Mouse (Mus musculus): Measurements from ENCODE around the gene Slc27a5. TPM values are rescaled to one million over a fixed set of nuclear protein-coding genes. Genes with fewer than 3 reads are reported as not detected.

Gene Slc27a5
- polyA plus RNA-seq, 1 experiment from 2014 or later: 26.5 TPM

- no peak overlapping the region for H3K4me2 ChIP-seq (ENCODE audit: low read depth, low read length)
- H3K27me3 ChIP-seq (ENCODE audit: control insufficient read depth, insufficient read depth, low read depth, low read length): no peaks in the 10 kb centered on the region
- no peaks in the 10 kb centered on the region for H3K9me3 ChIP-seq (replicated peaks; ENCODE audit: control insufficient read depth, low read length)
- no peak for ATAC-seq (ENCODE audit: low read depth)
- peaks cover 3% of the 10 kb centered on the region for H3K4me1 ChIP-seq (ENCODE audit: control insufficient read depth, low read depth, low read length)
- no peak overlapping the region for H3K9ac ChIP-seq (ENCODE audit: low read depth, low read length)
- H3K4me3 ChIP-seq (ENCODE audit: low read depth, low read length): no peak overlapping the region
- WGBS (ENCODE audit: insufficient replicate concordance): 51% methylated on average over 4 of the region's 4 CpGs
- no peak overlapping the region for H3K27ac ChIP-seq (ENCODE audit: low read length)
- no peaks in the 10 kb centered on the region for H3K36me3 ChIP-seq (ENCODE audit: control insufficient read depth, insufficient read depth)
Observed at GRCm38 (mm10) chr7:12958948-12959347, 39.0 kb downstream of the Slc27a5 start.

GRCm38 (mm10) chr7:12957511-12957910 lies 40.5 kb downstream of the Slc27a5 start:
- ATAC-seq (ENCODE audit: low read depth): no peak
- Histone ChIP-seq H3K27ac (ENCODE audit: low read length) (no peak overlapping the region), H3K4me3 (ENCODE audit: low read depth, low read length) (no peak overlapping the region), H3K9ac (ENCODE audit: low read depth, low read length) (no peak overlapping the region), H3K27me3 (ENCODE audit: control insufficient read depth, insufficient read depth, low read depth, low read length) (no peaks in the 10 kb centered on the region), H3K4me2 (ENCODE audit: low read depth, low read length) (no peak overlapping the region), H3K4me1 (ENCODE audit: control insufficient read depth, low read depth, low read length) (peaks cover 1% of the 10 kb centered on the region), H3K9me3 (replicated peaks; ENCODE audit: control insufficient read depth, low read length) (no peaks in the 10 kb centered on the region), H3K36me3 (ENCODE audit: control insufficient read depth, insufficient read depth) (no peaks in the 10 kb centered on the region)
- WGBS (ENCODE audit: insufficient replicate concordance): 58% methylated on average over 5 of the region's 5 CpGs

- Histone ChIP-seq H3K27me3 (ENCODE audit: control insufficient read depth, insufficient read depth, low read depth, low read length) (no peaks in the 10 kb centered on the region), H3K4me2 (ENCODE audit: low read depth, low read length) (no peak overlapping the region), H3K4me3 (ENCODE audit: low read depth, low read length) (no peak overlapping the region), H3K9ac (ENCODE audit: low read depth, low read length) (no peak overlapping the region), H3K4me1 (ENCODE audit: control insufficient read depth, low read depth, low read length) (peaks cover 7% of the 10 kb centered on the region), H3K9me3 (replicated peaks; ENCODE audit: control insufficient read depth, low read length) (no peaks in the 10 kb centered on the region), H3K36me3 (ENCODE audit: control insufficient read depth, insufficient read depth) (no peaks in the 10 kb centered on the region), H3K27ac (ENCODE audit: low read length) (no peak overlapping the region)
- peak; percentile 71 for ATAC-seq (ENCODE audit: low read depth)
- WGBS (ENCODE audit: insufficient replicate concordance): 15% methylated on average over 3 of the region's 3 CpGs
Observed at GRCm38 (mm10) chr7:12954896-12955295, 43.1 kb downstream of the Slc27a5 start.

GRCm38 (mm10) chr7:12949872-12950229 lies 48.1 kb downstream of the Slc27a5 start:
- Histone ChIP-seq H3K4me2 (ENCODE audit: low read depth, low read length) (peak overlapping the region; percentile 97), H3K4me1 (ENCODE audit: control insufficient read depth, low read depth, low read length) (peaks cover 16% of the 10 kb centered on the region), H3K27me3 (ENCODE audit: control insufficient read depth, insufficient read depth, low read depth, low read length) (no peaks in the 10 kb centered on the region), H3K36me3 (ENCODE audit: control insufficient read depth, insufficient read depth) (no peaks in the 10 kb centered on the region), H3K9ac (ENCODE audit: low read depth, low read length) (peak overlapping the region; percentile 78), H3K4me3 (ENCODE audit: low read depth, low read length) (peak overlapping the region; percentile 70), H3K9me3 (replicated peaks; ENCODE audit: control insufficient read depth, low read length) (no peaks in the 10 kb centered on the region), H3K27ac (ENCODE audit: low read length) (peak overlapping the region; percentile 83)
- WGBS (ENCODE audit: insufficient replicate concordance): 3% methylated on average over 16 of the region's 16 CpGs
- peak; percentile 20 for ATAC-seq (ENCODE audit: low read depth)

- Histone ChIP-seq H3K9me3 (replicated peaks; ENCODE audit: control insufficient read depth, low read length) (no peaks in the 10 kb centered on the region), H3K4me3 (ENCODE audit: low read depth, low read length) (peak overlapping the region; percentile 70), H3K36me3 (ENCODE audit: control insufficient read depth, insufficient read depth) (no peaks in the 10 kb centered on the region), H3K9ac (ENCODE audit: low read depth, low read length) (peak overlapping the region; percentile 78), H3K4me1 (ENCODE audit: control insufficient read depth, low read depth, low read length) (peaks cover 16% of the 10 kb centered on the region), H3K4me2 (ENCODE audit: low read depth, low read length) (peak overlapping the region; percentile 97), H3K27me3 (ENCODE audit: control insufficient read depth, insufficient read depth, low read depth, low read length) (no peaks in the 10 kb centered on the region), H3K27ac (ENCODE audit: low read length) (peak overlapping the region; percentile 83)
- WGBS (ENCODE audit: insufficient replicate concordance): 7% methylated on average over 35 of the region's 35 CpGs
- peak; percentile 97 for ATAC-seq (ENCODE audit: low read depth)
Observed at GRCm38 (mm10) chr7:12949032-12949871, 48.7 kb downstream of the Slc27a5 start.

- no peaks in the 10 kb centered on the region for H3K4me1 ChIP-seq (ENCODE audit: control insufficient read depth, low read depth, low read length)
- H3K27ac ChIP-seq (ENCODE audit: low read length): no peak overlapping the region
- no peak overlapping the region for H3K9ac ChIP-seq (ENCODE audit: low read depth, low read length)
- H3K27me3 ChIP-seq (ENCODE audit: control insufficient read depth, insufficient read depth, low read depth, low read length): no peaks in the 10 kb centered on the region
- no peak overlapping the region for H3K4me2 ChIP-seq (ENCODE audit: low read depth, low read length)
- ATAC-seq (ENCODE audit: low read depth): no peak
- no peaks in the 10 kb centered on the region for H3K36me3 ChIP-seq (ENCODE audit: control insufficient read depth, insufficient read depth)
- H3K9me3 ChIP-seq (replicated peaks; ENCODE audit: control insufficient read depth, low read length): no peaks in the 10 kb centered on the region
- no peak overlapping the region for H3K4me3 ChIP-seq (ENCODE audit: low read depth, low read length)
Observed at GRCm38 (mm10) chr7:12943488-12943887, 54.5 kb downstream of the Slc27a5 start.

GRCm38 (mm10) chr7:12940599-12940998 lies 57.4 kb downstream of the Slc27a5 start:
- H3K4me1 ChIP-seq (ENCODE audit: control insufficient read depth, low read depth, low read length): no peaks in the 10 kb centered on the region
- H3K27ac ChIP-seq (ENCODE audit: low read length): no peak overlapping the region
- no peaks in the 10 kb centered on the region for H3K36me3 ChIP-seq (ENCODE audit: control insufficient read depth, insufficient read depth)
- no peak for ATAC-seq (ENCODE audit: low read depth)
- no peak overlapping the region for H3K4me3 ChIP-seq (ENCODE audit: low read depth, low read length)
- no peak overlapping the region for H3K9ac ChIP-seq (ENCODE audit: low read depth, low read length)
- H3K9me3 ChIP-seq (replicated peaks; ENCODE audit: control insufficient read depth, low read length): no peaks in the 10 kb centered on the region; the same call in 1 of the 2 replicates
- 70% methylated on average over 4 of the region's 4 CpGs for WGBS (ENCODE audit: insufficient replicate concordance)
- no peak overlapping the region for H3K4me2 ChIP-seq (ENCODE audit: low read depth, low read length)
- H3K27me3 ChIP-seq (ENCODE audit: control insufficient read depth, insufficient read depth, low read depth, low read length): no peaks in the 10 kb centered on the region

Other genes with a start within 250 kb of the Slc27a5 start
- 0.40 and 0.58 TPM in 2 replicates for gene Zscan18, start 194.6 kb downstream of the Slc27a5 start, polyA plus RNA-seq (2015; fragmentation: Nextera tagmentation; extraction: Ambion mirVana)
- gene Zfp329, start 179.3 kb downstream of the Slc27a5 start, polyA plus RNA-seq (2015; fragmentation: Nextera tagmentation; extraction: Ambion mirVana): 1.7 and 2.3 TPM in 2 replicates
- gene Zfp110, start 163.4 kb downstream of the Slc27a5 start, polyA plus RNA-seq (2015; fragmentation: Nextera tagmentation; extraction: Ambion mirVana): 12.0 and 12.7 TPM in 2 replicates
- 0.54 and 0.55 TPM in 2 replicates for gene Zfp128, start 117.0 kb downstream of the Slc27a5 start, polyA plus RNA-seq (2015; fragmentation: Nextera tagmentation; extraction: Ambion mirVana)
- gene Zscan22, start 100.4 kb downstream of the Slc27a5 start, polyA plus RNA-seq (2015; fragmentation: Nextera tagmentation; extraction: Ambion mirVana): 3.3 and 3.9 TPM in 2 replicates
- 473 and 517 TPM in 2 replicates for gene Rps5, start 75.9 kb downstream of the Slc27a5 start, polyA plus RNA-seq (2015; fragmentation: Nextera tagmentation; extraction: Ambion mirVana)
- gene Rnf225, start 70.8 kb downstream of the Slc27a5 start, polyA plus RNA-seq (2015; fragmentation: Nextera tagmentation; extraction: Ambion mirVana): 0.07 and 0.09 TPM in 2 replicates
- 2.4 and 2.6 TPM in 2 replicates for gene Zfp324, start 32.4 kb downstream of the Slc27a5 start, polyA plus RNA-seq (2015; fragmentation: Nextera tagmentation; extraction: Ambion mirVana)
- gene Zfp446, start 20.3 kb downstream of the Slc27a5 start, polyA plus RNA-seq (2015; fragmentation: Nextera tagmentation; extraction: Ambion mirVana): 2.9 TPM in 2 replicates
- gene Trim28, start 922 bp upstream of the Slc27a5 start, polyA plus RNA-seq (2015; fragmentation: Nextera tagmentation; extraction: Ambion mirVana): 50.0 and 57.9 TPM in 2 replicates
- gene Zbtb45, start 11.8 kb upstream of the Slc27a5 start, polyA plus RNA-seq (2015; fragmentation: Nextera tagmentation; extraction: Ambion mirVana): 10.0 and 11.4 TPM in 2 replicates
- gene Chmp2a, start 36.6 kb upstream of the Slc27a5 start, polyA plus RNA-seq (2015; fragmentation: Nextera tagmentation; extraction: Ambion mirVana): 119 and 122 TPM in 2 replicates
- 10.6 and 14.3 TPM in 2 replicates for gene Ube2m, start 40.1 kb upstream of the Slc27a5 start, polyA plus RNA-seq (2015; fragmentation: Nextera tagmentation; extraction: Ambion mirVana)
- gene Mzf1, start 56.6 kb upstream of the Slc27a5 start, polyA plus RNA-seq (2015; fragmentation: Nextera tagmentation; extraction: Ambion mirVana): 0.44 and 0.50 TPM in 2 replicates
- not detected in 2 replicates for gene Vmn1r85, start 97.0 kb upstream of the Slc27a5 start, polyA plus RNA-seq (2015; fragmentation: Nextera tagmentation; extraction: Ambion mirVana)
- not detected in 2 replicates for gene Vmn1r86, start 121.7 kb upstream of the Slc27a5 start, polyA plus RNA-seq (2015; fragmentation: Nextera tagmentation; extraction: Ambion mirVana)
- gene Vmn1r87, start 142.0 kb upstream of the Slc27a5 start, polyA plus RNA-seq (2015; fragmentation: Nextera tagmentation; extraction: Ambion mirVana): not detected in 2 replicates
- not detected in 2 replicates for gene Vmn1r88, start 161.4 kb upstream of the Slc27a5 start, polyA plus RNA-seq (2015; fragmentation: Nextera tagmentation; extraction: Ambion mirVana)
- gene Vmn1r89, start 214.8 kb upstream of the Slc27a5 start, polyA plus RNA-seq (2015; fragmentation: Nextera tagmentation; extraction: Ambion mirVana): not detected in 2 replicates